Mouse (Mus musculus): ENCODE results near the gene Olfr665. TPM values are rescaled to one million over a fixed set of nuclear protein-coding genes. Genes with fewer than 3 reads are reported as not detected.
"Not testable (repeated sequence)": the region's sequence is repeated elsewhere in the genome, so short reads cannot be mapped to it uniquely, and the experiment has no call there.

The Olfr665 gene
- not detected in 2 replicates for polyA plus RNA-seq (2015; fragmentation: Nextera tagmentation; extraction: Ambion mirVana)

- DNase-seq, result no peak
- Histone ChIP-seq H3K4me2 (ENCODE audit: low read depth, low read length) (no peak within 1 kb of the TSS), H3K9me3 (ENCODE audit: low read length) (no peaks in the 10 kb centered on the region), H3K27me3 (ENCODE audit: insufficient read depth, low read length) (no peaks in the 10 kb centered on the region), H3K27ac (ENCODE audit: low read depth) (no peak within 1 kb of the TSS), H3K36me3 (replicated peaks; ENCODE audit: insufficient read depth, low read length) (no peaks in the 10 kb centered on the region), H3K4me1 (ENCODE audit: insufficient read depth) (no peaks in the 10 kb centered on the region), H3K4me3 (ENCODE audit: low read depth, low read length) (no peak within 1 kb of the TSS), H3K9ac (replicated peaks) (no peak within 1 kb of the TSS)
- no peak for TF ChIP-seq CTCF (IDR thresholded peaks at IDR 0.05; ENCODE audit: low read depth)
- TF ChIP-seq EP300 (IDR thresholded peaks at IDR 0.05; ENCODE audit: low read depth), result no peak
- 28% methylated on average over 1 of the region's 1 CpGs for WGBS (ENCODE audit: insufficient replicate concordance)
- ATAC-seq, result no peak
Measured at GRCm38 (mm10) chr7:104877731-104878130, at the start of gene Olfr665. TSS of gene Olfr665 (plus strand) at chr7:104878031.

- Histone ChIP-seq H3K27ac (ENCODE audit: low read depth) (no peak within 1 kb of the TSS), H3K4me3 (ENCODE audit: low read depth, low read length) (no peak within 1 kb of the TSS), H3K9me3 (ENCODE audit: low read length) (no peaks in the 10 kb centered on the region), H3K27me3 (ENCODE audit: insufficient read depth, low read length) (no peaks in the 10 kb centered on the region), H3K36me3 (replicated peaks; ENCODE audit: insufficient read depth, low read length) (no peaks in the 10 kb centered on the region), H3K4me1 (ENCODE audit: insufficient read depth) (no peaks in the 10 kb centered on the region), H3K9ac (replicated peaks) (no peak within 1 kb of the TSS), H3K4me2 (ENCODE audit: low read depth, low read length) (no peak within 1 kb of the TSS)
- ATAC-seq (no peak), DNase-seq (no peak)
- WGBS (ENCODE audit: insufficient replicate concordance), result 57% methylated on average over 1 of the region's 1 CpGs
- no peak for TF ChIP-seq EP300 (IDR thresholded peaks at IDR 0.05; ENCODE audit: low read depth)
- no peak for TF ChIP-seq CTCF (IDR thresholded peaks at IDR 0.05; ENCODE audit: low read depth)
Measured at GRCm38 (mm10) chr7:104842503-104842902, 35.3 kb upstream of the Olfr665 start, which contains the start of gene Usp17lb. TSS of gene Usp17lb (minus strand) at chr7:104842603.

- Histone ChIP-seq H3K36me3 (replicated peaks; ENCODE audit: insufficient read depth, low read length) (no peaks in the 10 kb centered on the region), H3K4me3 (ENCODE audit: low read depth, low read length) (no peak overlapping the region), H3K9me3 (ENCODE audit: low read length) (no peaks in the 10 kb centered on the region), H3K4me1 (ENCODE audit: insufficient read depth) (no peaks in the 10 kb centered on the region), H3K9ac (replicated peaks) (no peak overlapping the region), H3K27me3 (ENCODE audit: insufficient read depth, low read length) (no peaks in the 10 kb centered on the region), H3K4me2 (ENCODE audit: low read depth, low read length) (no peak overlapping the region), H3K27ac (ENCODE audit: low read depth) (no peak overlapping the region)
- TF ChIP-seq CTCF (IDR thresholded peaks at IDR 0.05; ENCODE audit: low read depth) (no peak), EP300 (IDR thresholded peaks at IDR 0.05; ENCODE audit: low read depth) (no peak)
- ATAC-seq (no peak), DNase-seq (no peak)
- 77% methylated on average over 1 of the region's 1 CpGs for WGBS (ENCODE audit: insufficient replicate concordance)
Measured at GRCm38 (mm10) chr7:104843731-104844287, 34.0 kb upstream of the Olfr665 start.

GRCm38 (mm10) chr7:104851546-104851945, 26.3 kb upstream of the Olfr665 start:
- not testable (repeated sequence) for H3K9me3 ChIP-seq (ENCODE audit: low read length)

GRCm38 (mm10) chr7:104855248-104855750, 22.5 kb upstream of the Olfr665 start:
- H3K27ac ChIP-seq (ENCODE audit: low read depth), result no peak overlapping the region
- H3K9me3 ChIP-seq (ENCODE audit: low read length), result no peaks in the 10 kb centered on the region
- DNase-seq (no peak), ATAC-seq (no peak)
- H3K36me3 ChIP-seq (replicated peaks; ENCODE audit: insufficient read depth, low read length), result no peaks in the 10 kb centered on the region
- no peak overlapping the region for H3K9ac ChIP-seq (replicated peaks)
- no peaks in the 10 kb centered on the region for H3K27me3 ChIP-seq (ENCODE audit: insufficient read depth, low read length)
- no peak for TF ChIP-seq EP300 (IDR thresholded peaks at IDR 0.05; ENCODE audit: low read depth)
- TF ChIP-seq CTCF (IDR thresholded peaks at IDR 0.05; ENCODE audit: low read depth), result no peak
- no peak overlapping the region for H3K4me2 ChIP-seq (ENCODE audit: low read depth, low read length)
- no peaks in the 10 kb centered on the region for H3K4me1 ChIP-seq (ENCODE audit: insufficient read depth)
- 64% methylated on average over 3 of the region's 3 CpGs for WGBS (ENCODE audit: insufficient replicate concordance)
- H3K4me3 ChIP-seq (ENCODE audit: low read depth, low read length), result no peak overlapping the region

More at GRCm38 (mm10) chr7:104851546-104851945, 26.3 kb upstream of the Olfr665 start:
- not testable (repeated sequence) for DNase-seq; H3K36me3 ChIP-seq (replicated peaks; ENCODE audit: insufficient read depth, low read length); H3K4me3 ChIP-seq (ENCODE audit: low read depth, low read length); H3K27me3 ChIP-seq (ENCODE audit: insufficient read depth, low read length); H3K4me1 ChIP-seq (ENCODE audit: insufficient read depth); ATAC-seq; H3K4me2 ChIP-seq (ENCODE audit: low read depth, low read length); H3K9ac ChIP-seq (replicated peaks); H3K27ac ChIP-seq (ENCODE audit: low read depth)
- WGBS (ENCODE audit: insufficient replicate concordance), result 79% methylated on average over 2 of the region's 2 CpGs

- not testable (repeated sequence) for ATAC-seq; DNase-seq; H3K36me3 ChIP-seq (replicated peaks; ENCODE audit: insufficient read depth, low read length)
Measured at GRCm38 (mm10) chr7:104856709-104857108, 21.1 kb upstream of the Olfr665 start, which contains the start of gene Usp17la. TSS of gene Usp17la (plus strand) at chr7:104857009.

More at GRCm38 (mm10) chr7:104856709-104857108, 21.1 kb upstream of the Olfr665 start, which contains the start of gene Usp17la:
- not testable (repeated sequence) for H3K4me3 ChIP-seq (ENCODE audit: low read depth, low read length); H3K27ac ChIP-seq (ENCODE audit: low read depth); H3K4me1 ChIP-seq (ENCODE audit: insufficient read depth); H3K9me3 ChIP-seq (ENCODE audit: low read length); H3K27me3 ChIP-seq (ENCODE audit: insufficient read depth, low read length); H3K4me2 ChIP-seq (ENCODE audit: low read depth, low read length); H3K9ac ChIP-seq (replicated peaks)
- 58% methylated on average over 2 of the region's 2 CpGs for WGBS (ENCODE audit: insufficient replicate concordance)

All from liver, postnatal 0 days (tissue).